Mouse (Mus musculus) neural tube, embryonic 12.5 days (tissue): ENCODE results near the gene Mylk. TPM values are rescaled to one million over a fixed set of nuclear protein-coding genes. Genes with fewer than 3 reads are reported as not detected.
"Not testable (repeated sequence)": the region's sequence is repeated elsewhere in the genome, so short reads cannot be mapped to it uniquely, and the experiment has no call there.

Source experiments
- ATAC-seq: fragments of 200-750 bp; cut with Nextera tagmentation; 2 replicates; pipeline ENCODE4 v1.8.0; 2017; ENCODE audit warnings: low read depth, mild to moderate bottlenecking, moderate TSS enrichment, moderate library complexity; ENCODE audit not compliant: low FRiP score
- H3K27ac ChIP-seq: fragments of 300-500 bp; sonication (generic); 2 replicates; pipeline ENCODE4 v1.5.1; 2016
- H3K27me3 ChIP-seq: fragments of 300-500 bp; sonication (generic); replicated peaks from 2 replicates; pipeline ENCODE4 v1.6.1; 2016; ENCODE audit warnings: mild to moderate bottlenecking
- H3K36me3 ChIP-seq: fragments of 300-500 bp; sonication (generic); 2 replicates; pipeline ENCODE4 v1.6.1; 2016; ENCODE audit warnings: mild to moderate bottlenecking
- H3K4me1 ChIP-seq: fragments of 300-500 bp; sonication (generic); 2 replicates; pipeline ENCODE4 v1.6.1; 2016
- H3K4me2 ChIP-seq: fragments of 300-500 bp; sonication (generic); replicated peaks from 2 replicates; pipeline ENCODE4 v1.6.1; 2016; ENCODE audit warnings: mild to moderate bottlenecking
- H3K4me3 ChIP-seq: fragments of 300-500 bp; sonication (generic); 2 replicates; pipeline ENCODE4 v1.5.1; 2016
- H3K9ac ChIP-seq: fragments of 300-500 bp; sonication (generic); 2 replicates; pipeline ENCODE4 v1.6.1; 2016; ENCODE audit warnings: mild to moderate bottlenecking
- H3K9me3 ChIP-seq: fragments of 300-500 bp; sonication (generic); 2 replicates; pipeline ENCODE4 v1.6.1; 2016; ENCODE audit warnings: mild to moderate bottlenecking
- WGBS: fragments of 180-500 bp; shearing (Covaris S2); methylation state at CpG from one replicate; pipeline ENCODE4 v1.1.7; 2016; 5-methylcytosine and 5-hydroxymethylcytosine counted together
- polyA plus RNA-seq: library from polyadenylated mRNA; unstranded; fragments of >200 nt; fragmentation: Nextera tagmentation; extraction: Ambion mirVana; gene quantifications from 2 replicates; pipeline ENCODE4 v1.2.1, GENCODE M21; 2016

Mylk gene
- polyA plus RNA-seq, 1 experiment from 2014 or later: 5.1 TPM

DNA sequence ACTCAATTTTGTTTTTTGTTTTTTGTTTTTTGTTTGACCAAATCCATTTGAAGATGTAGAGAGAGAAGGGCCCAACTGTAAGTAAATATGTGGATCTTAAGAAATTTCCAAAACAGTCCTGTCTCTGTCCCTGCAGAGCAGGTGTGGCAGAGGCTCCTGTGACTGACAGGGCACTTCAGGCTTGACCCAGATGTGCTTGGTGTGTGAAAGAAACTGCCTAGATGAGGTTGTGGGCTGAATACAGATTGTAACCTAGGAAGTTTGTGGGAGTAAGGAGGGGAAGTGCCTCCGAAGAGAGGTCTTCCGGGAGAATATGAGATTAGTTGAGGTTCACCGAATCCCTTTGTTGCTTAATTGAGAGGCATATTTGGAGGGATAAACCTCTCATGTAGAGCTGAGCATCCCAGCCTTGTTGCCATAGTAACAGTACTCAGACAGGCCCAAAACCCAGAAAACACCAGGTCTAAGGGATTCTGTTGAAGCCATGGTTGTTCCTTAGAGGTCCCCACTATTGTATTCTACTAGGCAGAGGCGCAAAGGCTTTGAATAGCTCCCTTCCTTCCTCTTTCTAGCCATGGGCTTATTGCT, 27.5 kb downstream of the Mylk start:
- no peaks in the 10 kb centered on the region for H3K9me3 ChIP-seq
- 33% methylated on average over 4 of the region's 4 CpGs for WGBS
- ATAC-seq: no peak
- H3K27me3 ChIP-seq: no peaks in the 10 kb centered on the region
- no peak overlapping the region for H3K4me2 ChIP-seq
- H3K9ac ChIP-seq: no peak overlapping the region
- no peak overlapping the region for H3K27ac ChIP-seq
- peaks cover 6% of the 10 kb centered on the region; the same call in 1 of the 2 replicates for H3K4me1 ChIP-seq
- H3K4me3 ChIP-seq: no peak overlapping the region
- H3K36me3 ChIP-seq: no peaks in the 10 kb centered on the region

DNA sequence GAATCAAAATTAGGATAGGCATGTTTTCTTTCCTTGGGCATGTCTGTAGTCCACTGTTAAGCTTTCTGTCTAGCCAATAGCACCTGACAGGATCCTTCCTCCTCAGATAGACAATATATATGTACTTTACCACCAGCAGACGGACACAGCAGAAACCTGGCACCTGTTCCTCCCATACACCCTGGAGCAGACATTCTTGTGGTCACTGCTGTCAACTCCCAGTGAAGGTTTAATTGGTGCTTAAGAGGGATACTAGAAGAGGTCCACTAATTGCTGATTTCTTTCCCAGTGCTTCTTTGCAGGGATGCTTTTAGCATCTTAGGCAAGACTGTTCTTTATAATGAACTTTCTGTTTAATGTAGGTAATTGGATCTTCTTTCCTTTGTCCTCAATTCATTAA, 37.4 kb downstream of the Mylk start:
- Histone ChIP-seq H3K27me3 (no peaks in the 10 kb centered on the region), H3K9me3 (no peaks in the 10 kb centered on the region), H3K9ac (no peak overlapping the region), H3K36me3 (no peaks in the 10 kb centered on the region), H3K4me2 (no peak overlapping the region), H3K4me1 (no peaks in the 10 kb centered on the region), H3K4me3 (no peak overlapping the region), H3K27ac (no peak overlapping the region)
- WGBS: 55% methylated on average over 1 of the region's 1 CpGs
- no peak for ATAC-seq

DNA sequence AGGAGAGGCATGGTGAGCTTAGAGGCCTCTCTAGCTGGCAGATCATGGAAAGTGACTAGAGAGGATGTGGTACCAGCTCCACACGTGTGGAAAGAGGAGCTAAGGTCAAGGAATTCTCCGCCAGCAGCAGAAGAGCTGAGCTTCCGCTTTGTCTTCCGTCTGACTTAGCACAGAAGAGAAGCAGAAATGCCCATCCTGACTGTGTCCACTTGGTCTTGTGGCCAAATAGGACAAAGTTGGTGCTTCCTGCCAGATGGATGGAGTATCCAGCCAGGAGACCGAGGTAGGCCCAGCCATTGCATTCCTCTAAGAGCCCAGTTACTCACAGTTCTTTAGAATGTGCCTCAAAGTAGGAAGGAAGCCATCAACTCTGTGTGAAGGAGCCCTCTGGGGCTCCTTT, 38.5 kb downstream of the Mylk start:
- no peak for ATAC-seq
- no peaks in the 10 kb centered on the region for H3K4me1 ChIP-seq

DNA sequence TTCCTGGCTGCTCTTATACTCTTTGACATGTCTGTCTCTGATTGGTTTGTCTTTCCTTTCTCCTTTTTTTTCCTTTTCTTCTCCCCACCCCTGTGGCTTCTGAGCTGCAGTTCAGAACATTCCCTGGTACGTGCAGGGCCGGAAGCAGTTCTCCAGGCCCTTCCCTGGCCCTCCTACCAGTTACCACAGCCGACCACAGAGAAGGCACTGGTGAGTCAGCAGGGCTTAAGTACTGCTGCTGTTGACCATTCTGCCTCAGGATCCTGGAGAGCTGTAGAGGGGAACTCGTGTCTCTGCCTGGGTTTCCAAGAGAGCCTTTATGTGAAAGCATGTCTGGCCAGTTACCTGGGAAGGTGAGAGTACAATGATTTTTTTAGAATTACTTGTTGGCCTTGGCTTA, 39.7 kb downstream of the Mylk start:
- Histone ChIP-seq H3K9ac (no peak overlapping the region), H3K4me3 (no peak overlapping the region), H3K27ac (no peak overlapping the region), H3K4me1 (no peaks in the 10 kb centered on the region), H3K36me3 (no peaks in the 10 kb centered on the region), H3K9me3 (no peaks in the 10 kb centered on the region), H3K27me3 (no peaks in the 10 kb centered on the region), H3K4me2 (no peak overlapping the region)
- ATAC-seq: no peak
- WGBS: 68% methylated on average over 4 of the region's 4 CpGs

More for the DNA sequence above, 38.5 kb downstream of the Mylk start:
- 84% methylated on average over 5 of the region's 5 CpGs for WGBS
- Histone ChIP-seq H3K36me3 (no peaks in the 10 kb centered on the region), H3K4me2 (no peak overlapping the region), H3K27ac (no peak overlapping the region), H3K9ac (no peak overlapping the region), H3K27me3 (no peaks in the 10 kb centered on the region), H3K4me3 (no peak overlapping the region), H3K9me3 (no peaks in the 10 kb centered on the region)

DNA sequence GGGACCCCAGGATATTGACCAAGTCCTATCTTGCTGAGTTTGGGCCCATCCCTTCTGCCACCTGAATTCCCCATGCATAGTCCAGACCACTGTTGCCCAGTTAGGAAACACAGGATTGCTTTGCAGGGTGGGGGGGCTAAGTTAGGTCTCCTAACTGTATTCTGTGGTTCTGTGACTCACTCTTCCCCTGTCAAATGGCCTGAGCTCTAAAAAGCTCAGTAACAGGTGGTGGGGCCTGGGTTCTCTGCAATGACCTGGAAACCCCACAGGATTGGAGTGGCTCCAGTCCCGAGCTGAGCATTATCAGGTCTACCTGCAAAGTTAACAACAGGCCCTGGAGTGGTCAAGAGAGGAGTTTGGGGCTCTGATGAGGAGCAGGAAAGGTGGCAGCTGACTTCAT, 47.5 kb downstream of the Mylk start:
- Histone ChIP-seq H3K27ac (no peak overlapping the region), H3K9me3 (no peaks in the 10 kb centered on the region), H3K4me1 (no peaks in the 10 kb centered on the region), H3K9ac (no peak overlapping the region), H3K4me3 (no peak overlapping the region), H3K27me3 (no peaks in the 10 kb centered on the region), H3K4me2 (no peak overlapping the region), H3K36me3 (no peaks in the 10 kb centered on the region)
- no peak for ATAC-seq
- WGBS: 72% methylated on average over 1 of the region's 1 CpGs

DNA sequence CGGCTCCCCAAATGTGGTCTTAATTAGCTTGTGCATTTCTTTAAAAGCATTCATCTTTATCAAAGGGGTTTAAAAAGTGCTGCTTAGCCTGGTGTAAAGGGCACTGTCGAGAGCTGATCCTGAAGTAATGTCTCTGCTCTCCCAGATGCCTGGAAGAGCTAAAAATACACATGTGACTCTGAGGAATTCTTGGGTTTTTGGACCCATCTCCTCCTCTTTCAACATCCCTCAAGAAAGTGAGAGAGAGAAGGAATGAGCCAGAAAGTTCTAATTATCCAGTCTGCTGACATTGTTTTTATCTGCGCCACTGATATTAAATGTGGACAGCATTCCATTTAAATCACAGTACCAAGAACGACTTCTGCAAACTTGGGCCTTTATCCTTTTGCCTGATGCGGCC, 48.0 kb downstream of the Mylk start:
- no peak for ATAC-seq
- no peak overlapping the region for H3K9ac ChIP-seq
- H3K36me3 ChIP-seq: no peaks in the 10 kb centered on the region
- no peaks in the 10 kb centered on the region for H3K4me1 ChIP-seq
- 76% methylated on average over 5 of the region's 5 CpGs for WGBS
- no peaks in the 10 kb centered on the region for H3K9me3 ChIP-seq
- no peak overlapping the region for H3K27ac ChIP-seq
- H3K4me3 ChIP-seq: no peak overlapping the region
- no peaks in the 10 kb centered on the region for H3K27me3 ChIP-seq
- H3K4me2 ChIP-seq: no peak overlapping the region

DNA sequence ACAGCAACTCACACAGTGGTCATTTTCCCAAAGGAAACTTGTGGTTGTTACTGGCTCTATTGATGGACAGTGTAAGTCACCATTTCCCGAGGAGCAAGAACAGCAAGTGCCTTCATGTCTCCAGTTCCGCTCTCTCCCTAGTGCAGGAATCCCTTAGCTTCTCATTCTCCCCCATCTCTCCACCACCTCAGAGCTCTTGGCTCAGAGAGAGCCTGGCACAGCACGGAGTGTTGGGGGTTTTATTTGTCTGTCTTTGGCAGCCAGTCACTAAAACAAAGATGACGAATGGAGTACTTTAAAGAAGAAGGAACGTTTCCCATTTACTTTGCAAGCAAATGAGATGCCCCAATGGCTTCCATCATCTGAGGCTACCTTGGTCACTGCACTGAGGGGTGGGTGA, 56.2 kb downstream of the Mylk start:
- H3K9ac ChIP-seq: no peak overlapping the region
- H3K27me3 ChIP-seq: no peaks in the 10 kb centered on the region
- no peak for ATAC-seq
- no peak overlapping the region for H3K4me3 ChIP-seq
- 86% methylated on average over 5 of the region's 5 CpGs for WGBS
- no peaks in the 10 kb centered on the region for H3K36me3 ChIP-seq
- H3K27ac ChIP-seq: no peak overlapping the region
- H3K9me3 ChIP-seq: no peaks in the 10 kb centered on the region
- no peaks in the 10 kb centered on the region; the same call in 1 of the 2 replicates for H3K4me1 ChIP-seq
- H3K4me2 ChIP-seq: no peak overlapping the region

DNA sequence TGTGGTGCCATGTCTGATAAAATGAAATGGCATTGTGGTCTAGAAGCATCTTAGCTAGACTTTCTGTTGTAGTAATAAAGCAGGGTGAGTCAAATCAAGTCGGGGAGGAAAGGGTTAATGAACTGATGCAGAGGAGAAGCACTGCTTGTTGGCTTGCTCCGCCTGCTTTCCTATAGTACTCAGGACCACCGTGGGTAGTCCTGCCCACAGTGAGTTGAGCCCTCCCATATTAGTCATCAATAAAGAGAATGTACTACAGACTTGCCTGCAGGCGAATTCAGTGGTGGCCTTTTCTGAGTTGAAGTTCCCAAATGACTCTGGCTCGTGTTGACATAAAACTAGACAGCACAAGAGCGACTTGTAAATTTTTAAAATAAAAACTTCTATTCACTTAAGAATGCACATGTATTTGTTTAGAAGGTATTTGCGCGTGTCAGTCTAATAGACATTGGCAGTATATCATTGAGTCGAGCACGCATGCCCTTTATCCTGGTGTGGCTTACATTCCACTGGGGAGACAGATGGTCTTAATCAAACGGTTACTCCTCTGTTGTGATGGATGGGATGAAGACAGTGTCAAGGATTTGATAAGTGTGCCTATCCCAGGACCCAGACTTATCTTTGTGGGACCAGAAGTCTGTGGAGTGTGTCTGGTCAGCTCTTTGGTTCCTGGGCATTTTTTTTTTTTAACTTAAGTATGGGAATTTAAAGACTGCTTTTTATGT, 59.4 kb downstream of the Mylk start:
- Histone ChIP-seq H3K27ac (no peak overlapping the region), H3K27me3 (no peaks in the 10 kb centered on the region), H3K4me1 (peaks cover 13% of the 10 kb centered on the region), H3K4me2 (no peak overlapping the region), H3K36me3 (no peaks in the 10 kb centered on the region), H3K9ac (no peak overlapping the region), H3K9me3 (no peaks in the 10 kb centered on the region), H3K4me3 (no peak overlapping the region)
- ATAC-seq: no peak
- WGBS: 51% methylated on average over 11 of the region's 11 CpGs

DNA sequence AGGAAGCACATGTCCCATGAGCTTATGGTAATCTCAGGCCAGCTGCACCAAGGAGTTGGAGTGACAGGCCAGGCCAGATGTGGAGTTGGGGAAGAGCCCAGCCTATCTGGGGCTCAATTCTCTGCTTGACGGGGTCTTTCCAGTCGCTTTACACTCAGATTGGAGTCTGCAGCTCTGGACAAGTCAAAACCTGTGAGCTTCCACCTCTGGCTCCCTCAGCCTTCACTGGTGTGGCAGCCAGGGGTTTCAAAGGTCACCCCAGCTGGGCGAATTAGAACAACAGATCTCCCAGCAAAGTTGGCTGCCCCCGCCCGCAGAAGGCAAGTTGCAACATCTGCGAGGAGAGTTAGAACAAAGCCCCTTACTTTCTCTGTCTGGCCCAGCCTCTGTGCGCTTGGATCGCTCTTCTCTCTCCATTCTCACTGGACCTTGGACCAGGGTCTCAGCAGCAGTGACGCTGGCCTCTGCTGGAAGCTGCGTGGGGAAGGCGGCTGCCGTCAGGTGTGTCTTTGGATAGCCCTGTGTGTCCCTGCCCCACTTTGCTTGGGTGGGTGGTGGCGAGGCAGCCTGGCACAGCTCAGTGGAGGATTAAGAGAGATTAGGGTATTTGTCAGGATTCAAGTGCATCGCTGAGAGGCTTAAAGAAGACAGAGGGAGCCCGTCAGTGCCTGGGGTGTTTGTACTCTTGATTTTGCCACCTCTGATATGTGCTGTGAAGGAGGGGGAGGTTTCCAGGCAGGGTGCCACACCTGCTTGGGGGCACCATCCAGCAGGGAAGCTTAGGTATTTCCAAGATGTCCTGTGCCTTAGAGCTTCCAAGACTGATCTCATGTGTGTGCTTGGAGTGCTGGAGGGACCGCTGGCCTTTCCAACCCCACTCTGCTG, 62.1 kb downstream of the Mylk start:
- H3K9me3 ChIP-seq: no peaks in the 10 kb centered on the region
- H3K4me1 ChIP-seq: peaks cover 13% of the 10 kb centered on the region
- H3K9ac ChIP-seq: no peak overlapping the region
- no peak overlapping the region for H3K27ac ChIP-seq
- no peaks in the 10 kb centered on the region for H3K27me3 ChIP-seq
- no peak overlapping the region for H3K4me3 ChIP-seq
- 28% methylated on average over 16 of the region's 16 CpGs for WGBS
- ATAC-seq: no peak
- no peaks in the 10 kb centered on the region for H3K36me3 ChIP-seq
- H3K4me2 ChIP-seq: 0 out of 2 replicates have a peak overlapping the region, but pooled peaks have one; percentile 0

DNA sequence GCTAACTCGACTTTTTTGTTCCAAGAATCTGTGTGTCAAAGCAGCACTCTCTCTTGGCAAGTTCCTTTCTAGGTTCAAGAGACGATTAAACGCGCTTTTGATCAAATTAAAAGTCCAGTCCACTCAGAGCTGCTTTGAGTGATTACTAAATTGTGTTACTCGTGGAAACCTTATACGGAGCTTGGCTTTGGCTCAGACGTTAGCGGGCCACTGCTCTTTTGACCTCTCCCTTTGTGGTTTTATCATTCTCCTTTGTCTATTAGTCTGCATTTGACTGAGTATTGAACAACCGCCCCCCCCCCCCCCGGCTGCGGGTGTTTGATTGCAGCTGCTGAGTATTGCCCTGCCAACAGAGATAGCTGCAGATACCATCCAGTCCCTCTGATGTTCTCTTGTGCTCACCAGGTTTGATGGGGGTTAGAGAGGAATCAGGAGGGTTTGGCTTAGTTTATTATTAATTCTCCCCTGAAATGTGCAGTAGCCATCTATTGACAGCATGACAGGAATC, 62.8 kb downstream of the Mylk start:
- Histone ChIP-seq H3K4me1 (peaks cover 13% of the 10 kb centered on the region), H3K4me2 (no peak overlapping the region), H3K36me3 (no peaks in the 10 kb centered on the region), H3K27ac (no peak overlapping the region), H3K27me3 (no peaks in the 10 kb centered on the region), H3K4me3 (no peak overlapping the region), H3K9me3 (no peaks in the 10 kb centered on the region), H3K9ac (no peak overlapping the region)
- ATAC-seq: no peak
- 21% methylated on average over 11 of the region's 11 CpGs for WGBS

DNA sequence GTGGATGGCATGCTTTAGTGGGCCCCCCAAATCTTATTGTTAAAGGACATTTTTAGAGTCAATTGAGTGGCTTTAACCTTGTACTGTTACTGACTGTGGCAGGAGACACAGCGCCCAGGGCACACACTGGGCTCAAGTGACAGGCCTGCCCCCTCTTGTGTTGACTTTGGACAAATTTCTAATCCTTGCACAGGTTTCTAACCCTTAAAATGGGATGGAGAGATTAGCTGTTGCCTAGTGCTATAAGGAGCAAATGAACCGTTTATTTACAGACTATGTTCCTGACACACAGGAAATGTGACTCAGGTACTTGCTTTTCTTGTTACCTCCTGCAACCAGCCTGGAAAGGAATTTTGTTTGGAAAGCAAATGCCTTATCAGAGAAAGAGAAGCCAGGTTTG, 67.2 kb downstream of the Mylk start:
- no peaks in the 10 kb centered on the region for H3K9me3 ChIP-seq

DNA sequence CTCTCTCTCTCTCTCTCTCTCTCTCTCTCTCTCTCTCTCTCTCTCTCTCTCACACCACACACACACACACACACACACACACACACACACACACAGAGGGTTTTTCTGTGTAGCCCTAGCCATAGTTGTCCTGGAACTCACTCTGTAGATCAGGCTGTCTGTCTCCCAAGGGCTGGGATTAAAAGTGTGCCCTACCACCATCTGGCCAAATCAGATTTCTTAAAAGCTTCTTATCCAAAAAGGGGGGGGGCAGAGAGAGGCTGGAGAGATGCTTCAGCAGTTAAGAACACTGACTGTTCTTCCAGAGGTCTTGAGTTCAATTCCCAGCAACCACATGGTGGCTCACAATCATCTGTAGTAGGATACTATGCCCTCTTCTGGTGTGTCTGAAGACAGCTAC, 68.2 kb downstream of the Mylk start:
- H3K27ac ChIP-seq, H3K4me2 ChIP-seq, ATAC-seq, H3K36me3 ChIP-seq, H3K27me3 ChIP-seq, H3K9ac ChIP-seq, H3K4me1 ChIP-seq, H3K9me3 ChIP-seq, H3K4me3 ChIP-seq: not testable (repeated sequence)

More for the DNA sequence above, 67.2 kb downstream of the Mylk start:
- Histone ChIP-seq H3K9ac (no peak overlapping the region), H3K4me3 (no peak overlapping the region), H3K27me3 (no peaks in the 10 kb centered on the region), H3K4me1 (peaks cover 11% of the 10 kb centered on the region), H3K27ac (no peak overlapping the region), H3K36me3 (no peaks in the 10 kb centered on the region), H3K4me2 (no peak overlapping the region)
- 85% methylated on average over 2 of the region's 2 CpGs for WGBS
- ATAC-seq: no peak
